Mouse (Mus musculus) spleen, postnatal 10 days (tissue): Measurements from ENCODE around the gene Spcs1.

Experiments used
- DNase-seq, 2 experiments: peaks; one replicate each; pipeline ENCODE4 v3.0.0; 2021 to 2022; ENCODE audit warnings: low spot score in 2 of 2

Gene Spcs1

GRCm38 (mm10) chr14:30951154-30951825 lies 50.2 kb downstream of the Spcs1 start, which contains the start of gene Nek4:
Nek4 (plus strand) TSS chr14:30951377.
- DNase-seq: peak; percentile 91 to 96

- DNase-seq: no peak
Observed at GRCm38 (mm10) chr14:30949986-30950385, 51.5 kb downstream of the Spcs1 start.
